Mouse (Mus musculus) gastrocnemius, postnatal 4 days (tissue): ENCODE data around the gene Mnx1. TPM values are rescaled to one million over a fixed set of nuclear protein-coding genes. Genes with fewer than 3 reads are reported as not detected.

ENCODE experiments used
- DNase-seq, 2 experiments: peaks; one replicate each; pipeline ENCODE4 v3.0.0; 2021 to 2022; ENCODE audit warnings: low spot score in 2 of 2, mixed read lengths in 2 of 2
- long read RNA-seq, 2 experiments: library from polyadenylated mRNA; stranded (forward); transcript quantifications; one replicate each; pipeline ENCODE4 v2.0.0; 2021
- total RNA-seq, 2 experiments: library from RNA; stranded (reverse); gene quantifications; 2 replicates each; pipeline ENCODE4 v1.2.3; 2021

The Mnx1 gene
- not detected for total RNA-seq
- long read RNA-seq, experiment 1 = 0 reads
- long read RNA-seq, experiment 2 = 0 reads

GRCm38 (mm10) chr5:29478208-29479197 is at the start of gene Mnx1:
Mnx1 (minus strand) TSS chr5:29478470.
- no peak for DNase-seq

DNA sequence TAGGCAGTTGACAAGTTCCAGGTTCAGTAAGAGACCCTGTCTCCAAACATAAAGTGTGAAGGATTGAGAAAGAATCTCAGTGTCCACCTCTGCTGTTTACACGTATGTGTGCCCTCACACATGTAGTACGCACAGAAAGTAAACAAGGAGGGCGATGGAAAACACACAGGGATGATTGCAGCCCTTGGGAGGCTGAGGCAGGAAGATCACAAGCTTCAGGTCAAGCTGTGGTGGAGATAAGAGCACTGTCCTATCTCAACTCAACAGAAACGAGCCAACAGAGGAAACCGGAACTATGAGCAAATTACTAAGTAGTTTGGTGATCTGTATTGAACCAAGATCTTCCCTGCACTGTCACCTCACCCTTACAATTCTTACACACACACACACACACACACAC is 38.2 kb upstream of the Mnx1 start:
- DNase-seq = no peak

DNA sequence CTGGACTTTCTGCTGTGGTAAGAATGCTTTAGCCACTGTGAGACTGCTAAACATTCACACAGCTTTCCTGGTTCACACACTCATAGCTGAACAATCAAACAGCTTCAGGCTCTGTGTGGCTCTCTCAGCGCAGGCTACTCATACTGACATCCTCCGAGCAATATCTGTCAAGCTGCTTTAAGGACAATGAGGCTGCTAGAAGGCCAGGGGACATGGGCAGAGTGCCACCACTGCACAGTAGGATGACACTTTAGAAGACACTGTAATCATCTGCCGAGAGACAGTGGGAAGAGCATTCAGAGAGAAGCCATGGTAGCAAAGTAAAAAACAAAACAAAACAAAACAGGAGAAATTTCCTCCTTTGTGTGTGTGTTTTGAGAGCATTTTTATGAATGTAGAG is 37.6 kb upstream of the Mnx1 start:
- no peak for DNase-seq

DNA sequence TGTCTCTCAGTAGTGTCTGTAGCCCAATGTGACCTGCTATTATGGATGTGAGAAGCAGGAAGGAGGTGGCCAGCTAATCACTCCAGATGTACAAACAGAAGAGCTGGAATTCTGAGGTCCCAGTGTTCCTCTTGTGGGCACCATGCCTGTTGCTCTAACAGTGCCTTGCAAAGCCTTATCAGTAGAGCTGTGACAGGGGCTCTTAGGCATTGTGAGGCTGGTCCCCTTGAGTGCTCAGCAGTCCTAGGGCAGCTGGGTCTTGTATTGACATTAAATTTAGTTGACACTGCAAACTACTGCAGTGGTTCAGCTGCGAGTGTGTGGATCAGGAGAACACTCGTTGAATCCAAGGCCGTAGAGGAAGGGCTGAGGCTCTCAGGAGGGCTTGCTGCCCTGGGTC is 28.7 kb upstream of the Mnx1 start:
- DNase-seq = no peak

- no peak for DNase-seq
These were observed 9.1 kb upstream of the Mnx1 start for GRCm38 (mm10) chr5:29487321-29487720.

- no peak for DNase-seq
These were observed 7.7 kb upstream of the Mnx1 start for GRCm38 (mm10) chr5:29485941-29486320.

DNA sequence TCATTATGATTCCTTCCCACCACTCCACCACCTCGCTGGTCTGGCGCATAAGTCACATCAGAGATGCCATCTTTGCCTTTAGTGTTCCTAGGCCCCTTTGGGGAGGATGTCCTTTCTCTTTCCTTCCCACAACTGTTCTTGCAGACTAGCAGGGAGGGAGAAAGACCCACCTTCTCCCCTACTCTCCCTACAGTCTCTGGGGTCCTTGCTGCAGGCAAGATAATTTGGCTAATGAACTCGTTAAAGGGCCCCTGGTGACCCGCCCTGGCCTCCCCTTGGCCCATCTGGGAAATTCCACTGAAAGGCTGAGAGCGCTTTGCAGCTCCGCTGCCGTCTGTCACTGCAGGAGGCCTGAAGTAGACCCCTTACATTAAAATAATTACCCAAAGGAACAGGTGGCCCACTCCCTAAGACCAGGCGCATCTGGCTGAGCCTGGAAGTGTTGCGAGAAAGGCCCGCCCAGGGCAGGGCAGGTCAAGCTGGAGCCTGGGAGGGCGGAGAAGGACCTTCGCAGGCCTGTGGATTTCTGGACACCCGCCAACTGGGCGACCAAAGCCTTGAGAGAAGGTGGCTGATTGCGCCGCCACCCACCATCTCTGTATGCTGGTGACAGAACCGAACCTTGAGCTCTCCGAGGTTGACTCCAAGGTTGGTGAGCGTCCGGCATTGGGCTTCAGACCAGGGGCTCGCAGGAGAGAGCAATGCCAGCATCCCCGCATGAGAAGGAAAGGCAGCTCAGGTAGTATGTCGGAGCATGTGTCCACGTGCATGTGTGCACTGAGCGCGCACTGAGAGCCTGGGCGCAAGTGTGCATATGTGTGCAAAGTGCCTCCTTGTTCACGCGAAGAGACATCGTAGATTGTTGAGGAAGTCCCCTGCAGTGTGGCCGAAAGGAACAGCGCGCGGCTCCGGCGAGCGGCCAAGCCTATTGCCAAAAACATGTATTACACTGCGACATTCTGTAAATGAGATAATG is 7.0 kb upstream of the Mnx1 start:
- no peak for DNase-seq

GRCm38 (mm10) chr5:29483801-29484200 is 5.5 kb upstream of the Mnx1 start:
- no peak for DNase-seq

DNA sequence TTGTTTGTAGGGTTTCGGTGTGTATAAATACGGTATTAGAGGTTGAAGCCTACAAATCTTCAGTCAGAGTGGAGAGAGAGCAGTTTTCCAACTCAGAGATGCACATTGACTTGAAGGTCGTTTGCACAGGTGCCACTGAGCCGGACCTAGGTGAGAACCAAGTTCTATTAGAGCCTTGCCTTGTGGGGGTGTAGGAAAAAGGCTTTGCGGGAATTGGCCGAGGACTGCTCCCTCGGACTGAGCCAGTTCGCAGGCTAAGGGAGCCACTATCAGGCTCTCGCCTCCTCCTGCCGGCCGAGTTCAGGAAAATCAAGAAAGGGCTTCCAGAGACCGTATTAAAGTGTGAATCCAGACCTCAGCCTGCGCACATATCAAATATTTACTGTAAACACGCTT is 926 bp upstream of the Mnx1 start:
- DNase-seq = peak in 1 of 2 experiments; percentile 32

GRCm38 (mm10) chr5:29477474-29478207 is 629 bp downstream of the Mnx1 start:
- DNase-seq = no peak

- no peak for DNase-seq
These were observed 2.2 kb downstream of the Mnx1 start for GRCm38 (mm10) chr5:29476021-29476420.

- DNase-seq = no peak
These were observed 2.7 kb downstream of the Mnx1 start for GRCm38 (mm10) chr5:29475556-29475955.

- no peak for DNase-seq
These were observed 3.2 kb downstream of the Mnx1 start for GRCm38 (mm10) chr5:29475041-29475440.

GRCm38 (mm10) chr5:29474246-29474960 is 3.9 kb downstream of the Mnx1 start:
- DNase-seq = no peak

DNA sequence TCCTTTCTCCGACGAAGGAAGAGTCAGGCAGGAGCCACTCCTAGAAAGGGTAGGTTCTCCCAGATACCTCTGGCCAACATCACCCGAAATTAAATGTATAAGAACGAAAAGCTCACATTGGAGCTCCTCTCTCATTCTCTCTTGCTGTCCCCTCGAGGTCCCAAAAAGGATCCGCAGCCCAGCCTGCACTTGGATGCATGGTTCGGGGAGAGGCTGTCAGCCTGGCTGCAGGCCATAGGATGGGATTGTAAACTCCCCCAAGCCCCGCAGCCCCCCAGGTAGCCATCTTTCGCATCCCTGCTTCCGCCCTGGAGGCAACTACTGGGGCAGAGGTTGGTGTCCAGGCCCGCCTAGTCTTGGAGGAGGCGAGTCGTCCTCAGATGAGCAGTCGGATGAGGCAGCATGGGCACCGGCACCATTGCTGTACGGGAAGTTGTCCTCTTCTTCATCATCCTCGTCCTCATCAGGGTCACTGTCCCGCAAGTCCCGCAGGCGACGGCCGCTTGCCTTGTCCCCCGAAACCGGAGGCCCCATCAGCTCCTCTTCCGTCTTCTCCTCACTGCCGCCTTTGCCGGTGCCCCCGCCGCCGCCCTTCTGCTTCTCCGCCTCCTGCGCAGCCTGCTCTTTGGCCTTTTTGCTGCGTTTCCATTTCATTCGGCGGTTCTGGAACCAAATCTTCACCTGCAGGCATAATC is 4.6 kb downstream of the Mnx1 start:
- no peak for DNase-seq

DNA sequence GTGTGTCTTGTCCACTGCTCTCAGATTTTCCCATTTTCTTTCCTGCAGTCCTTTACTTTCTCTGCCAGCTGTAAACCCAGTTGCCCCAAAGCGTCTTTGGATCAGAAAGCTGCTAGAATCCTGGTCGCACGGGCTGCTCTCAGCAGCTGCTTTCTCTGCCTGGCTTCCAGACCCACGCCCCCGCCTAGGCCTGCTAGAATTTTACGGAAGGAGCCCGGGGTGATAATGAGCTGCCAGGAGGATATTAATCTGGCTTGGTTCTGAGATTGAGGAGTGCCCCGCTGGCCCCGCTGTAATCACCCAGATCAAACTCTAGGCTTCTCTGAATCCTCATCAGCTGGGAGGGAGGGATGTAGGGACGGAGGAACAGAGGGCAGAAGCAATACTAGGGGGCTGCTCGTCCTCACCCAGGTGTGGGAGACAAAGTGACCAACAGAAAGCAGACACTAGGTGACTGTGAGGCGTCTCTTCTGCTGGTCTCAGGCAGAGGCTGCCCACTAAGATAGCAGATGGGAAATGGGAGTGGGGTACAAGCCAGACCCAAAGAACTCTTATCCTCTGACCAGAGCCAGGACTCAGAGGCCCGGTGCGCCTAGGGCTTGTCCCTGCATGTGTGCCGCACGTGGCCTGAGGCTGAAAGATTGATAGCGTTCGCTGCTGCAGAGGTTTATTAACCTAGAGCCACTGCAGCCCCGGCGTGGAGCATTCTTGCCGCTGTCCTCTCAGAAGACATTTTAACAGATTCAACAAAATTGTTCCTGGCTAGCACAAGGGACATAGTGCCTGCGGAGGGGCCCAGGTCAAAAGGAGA is 6.2 kb downstream of the Mnx1 start:
- no peak for DNase-seq

GRCm38 (mm10) chr5:29471396-29471795 is 6.9 kb downstream of the Mnx1 start:
- DNase-seq = no peak

- no peak for DNase-seq
These were observed 7.3 kb downstream of the Mnx1 start for GRCm38 (mm10) chr5:29470851-29471394.

- no peak for DNase-seq
These were observed 8.0 kb downstream of the Mnx1 start for GRCm38 (mm10) chr5:29470271-29470670.
